Mouse (Mus musculus): ENCODE results near the gene Gm14597.
"Not testable (repeated sequence)": the region's sequence is repeated elsewhere in the genome, so short reads cannot be mapped to it uniquely, and the experiment has no call there.

Gene Gm14597

DNA sequence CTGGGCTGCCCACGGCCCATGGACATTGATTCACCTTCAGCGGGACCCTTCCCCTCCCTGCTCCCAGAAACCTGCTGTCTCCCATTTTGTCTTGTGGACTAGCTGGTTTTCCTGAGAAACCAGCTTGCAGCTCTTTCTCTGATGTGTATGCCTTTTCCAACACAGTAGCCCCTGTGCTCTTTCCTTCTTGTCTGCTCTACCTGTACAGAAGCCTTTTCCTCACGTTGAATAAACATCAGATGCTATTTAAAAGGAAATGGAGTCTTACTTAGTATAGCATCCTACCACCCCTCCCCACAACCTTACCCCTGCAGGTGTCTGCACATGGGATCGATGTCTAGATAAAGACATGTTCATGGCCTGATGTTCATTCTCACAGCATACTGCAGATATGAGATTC lies at the start of gene Gm14597:
TSS of gene Gm14597 (minus strand) at position 101 of the 400 bp plus-strand sequence.
- not testable (repeated sequence) for DNase-seq

DNA sequence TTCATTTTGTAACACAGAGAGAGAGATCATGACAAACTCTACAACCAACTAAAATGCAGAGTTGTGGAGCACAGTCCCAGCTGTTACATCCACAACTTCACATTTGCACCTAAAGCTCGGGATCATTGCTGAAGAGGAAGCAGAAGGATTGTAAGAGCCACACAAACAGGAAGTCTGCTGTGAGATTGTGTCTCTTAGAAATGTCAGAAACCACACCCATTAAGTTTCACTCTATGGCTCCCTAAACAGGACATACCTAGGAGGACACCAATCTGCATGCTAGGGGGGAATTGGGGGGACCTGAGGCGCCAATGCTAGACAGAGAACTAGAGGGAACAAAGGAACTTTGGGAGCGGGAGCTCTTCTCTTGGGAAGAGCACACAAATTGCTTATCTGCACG lies 44.1 kb upstream of the Gm14597 start:
- not testable (repeated sequence) for DNase-seq

DNA sequence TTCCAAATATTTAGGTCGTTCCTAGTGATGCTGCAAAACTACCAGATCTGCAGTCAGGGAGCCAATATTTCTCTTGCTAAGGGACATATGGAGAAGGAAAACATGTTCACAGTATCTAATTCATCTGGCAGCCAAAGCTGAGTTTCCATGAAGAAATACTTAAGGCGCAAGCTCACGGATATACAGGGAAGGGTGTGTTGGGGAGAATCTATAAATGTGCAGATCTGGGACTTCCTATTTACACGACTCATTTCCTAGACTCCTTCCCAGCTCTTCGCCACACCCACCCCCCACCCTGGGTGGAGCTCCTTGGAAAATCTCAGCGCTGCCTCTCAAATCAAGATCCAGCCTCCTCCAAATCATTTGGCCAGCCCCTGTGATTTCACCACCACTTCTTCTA lies 37.1 kb upstream of the Gm14597 start:
- DNase-seq = no peak

DNA sequence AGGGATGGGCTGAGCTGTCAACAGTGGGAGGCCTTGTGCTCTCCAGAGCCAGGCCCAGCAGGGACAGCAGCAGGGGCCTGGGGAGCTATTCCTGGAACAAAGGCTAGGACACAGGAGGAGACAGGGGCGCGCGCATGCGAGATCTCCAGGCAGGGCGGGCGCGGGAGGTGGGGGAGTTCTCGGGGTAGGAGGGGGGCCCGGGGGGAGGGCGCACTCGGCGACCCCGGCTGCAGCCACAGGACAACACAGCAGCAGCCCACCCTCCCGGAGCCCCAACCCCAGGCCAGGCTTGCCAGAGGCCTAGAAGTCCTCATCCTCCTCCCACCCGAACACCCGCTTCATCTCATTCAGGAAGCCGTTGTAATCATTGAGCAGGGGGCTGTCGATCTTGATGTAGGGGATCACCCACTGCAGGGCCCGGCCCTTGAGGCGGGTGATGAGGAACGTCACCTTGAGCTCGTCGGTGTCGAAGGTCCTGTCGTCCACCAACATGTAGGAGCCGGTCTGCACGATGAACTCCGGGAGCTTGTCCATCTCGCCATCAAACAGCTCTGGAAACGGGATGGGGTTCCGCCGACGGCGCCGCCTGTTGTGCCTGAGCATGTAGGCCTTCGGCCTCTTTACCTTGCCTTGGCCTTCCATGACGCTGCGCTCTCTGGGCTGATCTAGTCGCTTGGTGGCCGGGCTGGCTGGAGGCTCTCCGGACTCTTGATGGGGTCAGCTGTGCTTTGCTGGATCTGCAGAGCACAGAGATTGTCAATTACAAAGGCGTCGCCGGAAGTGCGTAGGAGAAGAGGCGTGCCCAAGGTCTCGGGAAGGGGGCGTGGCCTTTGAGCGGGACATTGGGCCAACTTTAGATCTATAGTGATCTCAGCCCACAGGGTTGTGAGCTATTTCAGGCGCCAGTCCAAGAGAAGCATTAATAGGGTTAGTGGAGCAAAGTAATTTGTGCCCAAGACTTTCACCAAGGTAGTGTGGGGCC lies 34.5 kb upstream of the Gm14597 start, which contains the start of gene Rtl8a:
TSS of gene Rtl8a (minus strand) at position 703 of the 982 bp plus-strand sequence.
- DNase-seq = peak; percentile 82

DNA sequence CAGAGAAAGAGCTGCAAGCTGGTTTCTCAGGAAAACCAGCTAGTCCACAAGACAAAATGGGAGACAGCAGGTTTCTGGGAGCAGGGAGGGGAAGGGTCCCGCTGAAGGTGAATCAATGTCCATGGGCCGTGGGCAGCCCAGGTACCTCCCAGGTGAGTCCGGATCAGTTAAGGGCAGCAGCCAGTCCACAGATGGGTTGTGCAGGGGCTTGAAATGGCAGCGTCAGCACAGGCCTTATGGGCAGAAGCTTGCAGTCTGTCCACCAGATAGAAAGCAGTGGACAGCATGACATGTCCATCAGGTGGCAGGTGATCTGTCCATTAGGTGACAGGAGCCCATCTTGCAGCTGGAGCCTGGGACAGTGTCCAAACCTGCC lies 33.8 kb upstream of the Gm14597 start:
- not testable (repeated sequence) for DNase-seq

DNA sequence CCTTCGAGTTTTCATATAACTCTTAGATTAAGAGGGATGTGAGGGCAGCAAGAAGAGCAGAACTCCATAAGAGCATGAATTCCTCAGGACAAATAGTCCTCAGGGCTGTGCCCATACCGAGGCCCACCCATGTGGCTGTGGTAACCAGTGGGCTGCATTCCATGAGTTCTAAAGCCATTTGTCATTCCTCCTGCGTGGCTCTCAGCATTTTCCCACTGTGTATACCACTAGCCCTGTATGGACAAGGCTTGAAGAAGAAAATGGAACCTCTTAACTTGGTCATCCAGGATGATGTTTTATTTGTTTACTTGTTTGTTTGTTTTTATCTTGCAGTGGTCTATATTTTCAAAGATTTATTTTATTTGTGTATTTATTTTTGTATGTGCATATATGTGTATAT lies 29.3 kb upstream of the Gm14597 start:
- not testable (repeated sequence) for DNase-seq

DNA sequence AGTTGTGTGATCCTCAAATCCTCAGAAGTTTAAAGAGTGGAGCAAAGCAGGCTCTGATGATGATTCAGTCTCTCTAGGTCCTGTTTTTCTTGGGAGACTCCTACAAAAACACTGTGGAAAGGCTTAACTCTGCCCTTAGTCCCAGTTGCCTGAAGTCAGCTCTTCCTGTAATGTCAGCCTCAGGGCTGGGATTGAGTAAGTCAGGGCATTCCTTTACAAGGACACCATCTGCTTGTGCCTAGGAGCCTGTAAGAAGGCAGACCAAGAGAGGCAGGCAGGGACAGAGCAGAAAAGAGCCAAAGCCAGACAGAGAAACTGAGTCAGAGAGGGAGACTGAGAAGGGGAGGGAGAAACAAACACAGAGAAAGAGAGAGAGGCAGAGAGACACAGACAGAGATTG lies 2.6 kb upstream of the Gm14597 start:
- not testable (repeated sequence) for DNase-seq

DNA sequence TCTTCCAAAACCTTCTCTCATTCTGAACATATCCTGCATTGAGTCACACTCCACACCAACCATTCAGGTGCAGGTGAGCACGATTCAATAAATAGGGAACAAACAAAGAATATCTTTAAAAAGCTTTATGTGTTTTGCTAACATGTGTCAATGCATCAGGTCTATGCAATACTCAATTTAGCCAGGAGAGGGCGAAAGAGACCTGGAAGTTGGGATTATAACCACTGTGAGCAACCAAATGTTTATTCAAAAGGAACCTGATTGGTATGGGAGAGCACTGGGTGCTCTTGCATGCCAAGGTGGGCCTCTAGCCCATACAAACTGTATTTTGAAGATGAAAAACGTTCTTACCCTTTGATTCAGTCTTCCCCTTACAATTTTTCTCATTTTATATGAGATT lies 1.8 kb upstream of the Gm14597 start:
- DNase-seq = peak; percentile 72

DNA sequence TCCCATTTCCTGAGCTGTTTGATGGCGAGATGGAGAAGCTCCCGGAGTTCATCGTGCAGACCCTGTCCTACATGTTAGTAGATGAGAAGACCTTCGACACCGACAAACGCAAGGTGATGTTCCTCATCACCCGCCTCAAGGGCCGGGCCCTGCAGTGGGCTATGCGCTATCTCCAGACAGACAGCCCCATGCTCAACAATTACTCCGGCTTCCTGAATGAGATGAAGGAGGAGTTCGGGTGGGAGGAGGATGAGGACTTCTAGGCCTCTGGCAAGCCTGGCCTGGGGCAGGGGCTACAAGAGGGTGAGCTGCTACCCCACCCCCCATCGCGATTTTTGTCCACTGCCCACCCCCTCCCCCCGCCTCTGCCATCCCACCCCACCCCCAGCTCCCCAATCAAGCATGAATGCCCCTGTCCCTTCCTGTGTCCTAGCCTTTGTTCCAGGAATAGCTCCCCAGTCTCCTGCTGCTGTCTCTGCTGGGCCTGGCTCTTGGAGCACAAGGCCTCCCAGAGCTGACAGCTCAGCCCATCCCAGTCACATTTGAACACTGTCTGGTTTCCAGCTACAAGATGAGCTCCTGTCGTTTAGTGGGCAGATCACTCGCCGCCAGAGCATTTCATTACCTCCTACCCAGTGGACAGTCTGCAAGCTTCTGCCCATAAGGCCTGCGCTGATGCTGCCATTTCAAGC lies 511 bp downstream of the Gm14597 start:
- DNase-seq = no peak

DNA sequence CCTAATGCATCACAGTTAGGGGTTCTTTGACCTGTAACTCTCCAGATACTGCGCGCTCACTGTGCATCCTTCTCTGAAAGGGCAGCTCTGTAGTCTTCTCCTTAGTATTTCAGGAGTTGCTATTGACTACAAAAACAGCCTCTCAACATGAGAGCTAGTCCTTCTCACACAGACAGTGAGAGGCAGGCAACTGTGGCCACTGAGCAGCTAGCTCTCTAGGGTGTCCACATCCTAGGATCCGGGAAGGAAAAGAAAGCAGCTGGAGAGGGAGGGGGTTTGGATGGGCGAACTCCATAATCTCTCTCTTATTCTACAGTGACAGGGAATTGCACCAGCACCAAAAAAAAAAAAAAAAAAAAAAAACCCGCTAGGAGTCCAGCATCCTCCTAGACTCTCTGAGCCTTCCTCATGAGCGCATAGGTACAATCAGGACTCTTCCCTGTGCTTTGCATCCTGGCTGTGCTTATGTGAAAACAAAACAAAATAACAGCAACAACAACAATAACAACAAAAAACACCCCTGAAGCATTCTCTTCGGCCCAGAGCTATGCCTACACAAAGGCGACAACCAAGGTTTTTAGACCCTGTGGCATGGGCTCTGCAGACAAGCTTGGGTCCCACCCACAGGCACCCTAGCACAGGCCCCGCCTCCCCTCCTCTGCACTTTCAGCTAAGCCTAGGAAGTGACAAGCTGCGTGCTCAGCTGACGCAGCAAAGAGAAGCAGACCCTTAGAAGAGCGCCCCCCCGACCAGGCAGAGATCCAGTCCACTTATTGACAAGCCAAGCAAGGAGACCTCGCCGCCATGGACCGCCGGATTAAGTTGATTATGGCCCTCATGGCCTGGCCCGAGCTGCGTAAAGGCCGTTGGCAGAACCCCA lies 1.3 kb downstream of the Gm14597 start, which contains the start of gene Rtl8c:
TSS of gene Rtl8c (plus strand) at position 791 of the 880 bp plus-strand sequence.
- DNase-seq = peak; percentile 39

DNA sequence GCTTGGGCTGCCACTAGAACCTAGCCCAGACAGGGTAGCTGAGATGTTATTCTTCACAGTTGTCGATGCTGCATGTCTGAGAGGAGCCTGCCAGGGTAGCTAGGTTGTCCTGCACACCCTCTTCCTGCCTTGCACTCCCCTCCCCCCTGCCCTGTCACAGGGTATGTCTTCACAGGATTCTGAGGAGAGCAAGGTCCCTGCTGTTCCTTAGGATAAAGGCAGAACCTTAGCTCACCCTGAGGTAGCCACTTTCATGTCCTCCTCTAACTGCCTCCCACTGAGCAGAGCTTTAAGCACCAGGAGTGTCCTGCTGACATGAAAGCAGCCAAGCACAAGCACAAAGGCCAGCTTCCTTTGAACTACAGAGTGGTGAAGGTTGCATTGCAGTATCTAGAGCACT lies 2.6 kb downstream of the Gm14597 start:
- DNase-seq = not testable (repeated sequence)

DNA sequence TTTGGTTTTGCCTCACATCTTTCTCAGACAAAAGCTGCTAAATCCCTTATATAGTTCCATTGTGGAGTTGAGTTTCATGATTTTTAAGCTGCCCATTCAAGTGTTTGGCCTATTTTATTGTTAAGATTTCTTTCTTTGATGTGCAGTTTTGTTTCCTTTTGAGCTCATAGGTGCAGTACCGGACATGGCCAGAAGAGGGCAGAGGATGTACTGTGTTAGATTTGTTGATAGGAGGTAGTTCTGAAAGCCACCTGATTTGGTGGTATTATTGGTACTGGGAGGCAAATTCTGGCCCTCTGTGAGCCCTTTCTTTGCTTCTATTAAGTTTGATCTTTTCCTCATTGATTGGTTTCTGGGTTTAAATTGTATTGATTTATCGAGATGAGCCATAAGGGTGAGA lies 8.8 kb downstream of the Gm14597 start:
- DNase-seq = peak; percentile 54

DNA sequence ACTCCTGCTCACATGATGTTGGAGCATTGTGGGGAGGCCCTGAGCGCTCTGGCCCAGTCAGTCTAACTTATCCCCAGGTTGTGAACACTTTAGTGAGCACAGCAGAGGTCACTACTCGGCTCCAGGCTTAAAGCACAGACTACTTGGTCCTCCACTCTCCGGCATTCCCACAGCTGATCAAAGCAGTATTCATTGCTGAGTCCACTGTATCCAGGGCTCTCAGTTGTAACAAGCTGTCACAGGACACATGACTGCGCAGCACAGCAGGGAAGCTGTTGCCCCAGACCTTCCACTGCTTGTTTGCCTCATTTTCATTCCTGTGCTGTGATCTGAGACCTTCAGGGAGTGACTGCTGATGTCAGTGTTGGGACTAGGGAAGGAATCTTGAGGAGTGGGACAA lies 25.4 kb downstream of the Gm14597 start:
- DNase-seq = peak; percentile 8

DNA sequence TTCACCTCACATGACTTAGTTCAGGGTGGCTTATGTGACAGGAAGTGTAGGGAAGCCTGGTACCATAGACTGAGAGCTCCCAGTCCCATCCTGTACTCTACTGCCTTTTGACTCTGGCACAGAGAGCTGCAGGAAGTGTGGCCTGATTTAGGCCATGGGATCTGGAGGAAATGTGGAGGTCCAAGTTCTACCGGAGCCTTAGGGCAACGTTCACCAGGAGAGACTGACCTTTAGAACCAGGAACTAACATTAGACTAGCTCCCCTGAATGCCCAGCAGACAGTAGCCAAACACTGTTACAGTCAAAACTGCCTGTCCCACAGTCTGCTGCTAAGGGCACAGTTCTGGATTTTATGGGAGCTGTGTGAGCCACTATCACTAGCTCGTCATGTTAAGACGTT lies 27.4 kb downstream of the Gm14597 start:
- peak; percentile 64 for DNase-seq

DNA sequence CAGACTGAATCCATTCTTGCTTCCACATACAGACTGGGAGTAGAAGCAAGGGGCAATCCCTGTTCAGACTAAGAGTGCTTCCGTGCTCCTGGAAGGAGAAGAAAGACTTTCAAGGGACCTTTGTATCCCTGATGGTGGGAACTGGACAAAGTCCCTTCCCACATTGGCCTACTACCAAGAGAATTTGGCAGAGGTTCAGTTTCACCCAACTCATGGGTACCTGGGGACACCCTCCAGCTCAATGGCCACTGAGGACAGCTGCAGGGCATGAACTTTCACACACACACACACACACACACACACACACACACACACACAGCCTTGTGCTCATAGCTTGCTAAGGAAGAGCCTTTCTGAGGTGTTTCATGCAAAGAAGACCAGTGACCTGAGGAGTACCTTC lies 29.5 kb downstream of the Gm14597 start:
- peak; percentile 87 for DNase-seq
